Comparison of ENCODE assay signal across 29 mouse cellular contexts in genomic region chr6:81625016-81625415, GRCm38 (mm10).
A peak's percentile ranks its signal among the peaks of the same experiment; 100 is the strongest.
DNase-seq lines count a peak whose midpoint lies in the region; ATAC-seq lines count a peak whose summit lies in the region.
"Had no signal": no experiment of that assay in that cellular context is flagged by ENCODE, and none has a peak within 500 bp of the region (broad histone marks: within the 10 kb centered on the region; RNA-seq: fewer than 3 reads in every experiment).

No protein-coding gene starts in this region.

- H3K27me3 ChIP-seq in midbrain, embryonic 13.5 days, result no peaks in the 10 kb centered on the region
- H3K27me3 ChIP-seq in midbrain, embryonic 11.5 days (ENCODE audit: control insufficient read depth, insufficient read depth, low read length), result no peaks in the 10 kb centered on the region
- H3K27me3 ChIP-seq: embryonic facial prominence, embryonic 13.5 days; heart, embryonic 13.5 days; hindbrain, embryonic 12.5 days; hindbrain, embryonic 15.5 days had no signal

- H3K4me1 ChIP-seq in midbrain, embryonic 13.5 days (replicated peaks), result no peaks in the 10 kb centered on the region
- H3K4me1 ChIP-seq in midbrain, embryonic 11.5 days (ENCODE audit: control insufficient read depth, insufficient read depth, low read length), result no peaks in the 10 kb centered on the region
- H3K4me1 ChIP-seq: embryonic facial prominence, embryonic 10.5 days; embryonic facial prominence, embryonic 13.5 days; heart, embryonic 10.5 days; heart, embryonic 13.5 days; hindbrain, embryonic 12.5 days; hindbrain, embryonic 15.5 days had no signal

- H3K9me3 ChIP-seq in midbrain, embryonic 13.5 days, result no peaks in the 10 kb centered on the region
- no peaks in the 10 kb centered on the region for H3K9me3 ChIP-seq in midbrain, embryonic 11.5 days (ENCODE audit: control insufficient read depth, low read length)
- H3K9me3 ChIP-seq: embryonic facial prominence, embryonic 10.5 days; embryonic facial prominence, embryonic 13.5 days; heart, embryonic 10.5 days; heart, embryonic 13.5 days; hindbrain, embryonic 12.5 days; hindbrain, embryonic 15.5 days had no signal

- DNase-seq in adrenal gland, adult 8-10 months, result peak; percentile 34
- no peak for DNase-seq in adrenal gland, postnatal 4 days (ENCODE audit: low spot score in 2 of 2)
- no peak for DNase-seq in midbrain, embryonic 11.5 days (ENCODE audit: low spot score, missing footprints)
- DNase-seq in adrenal gland, postnatal 14 days, result peak; percentile 25
- DNase-seq in brain, adult 2 months (ENCODE audit: low read depth, low spot score), result peak; percentile 24
- DNase-seq in heart, postnatal 4 days, result no peak
- DNase-seq in c-Kit-positive CD71-positive TER-119-positive erythroid progenitor cells, embryonic 14.5 days (ENCODE audit: low spot score), result no peak
- DNase-seq: cerebellum, adult 11-12 months; cerebellum, adult 8-10 months; cerebellum, postnatal 10 days; cerebellum, postnatal 36 days; embryo, embryonic 11 days; gastrocnemius, postnatal 10 days; gastrocnemius, postnatal 36 days; heart, adult 2 months; heart, postnatal 14 days; kidney, adult 2 months had no signal

- H3K36me3 ChIP-seq in midbrain, embryonic 13.5 days, result no peaks in the 10 kb centered on the region
- H3K36me3 ChIP-seq in midbrain, embryonic 11.5 days (ENCODE audit: control insufficient read depth, insufficient read depth, low read length), result no peaks in the 10 kb centered on the region
- H3K36me3 ChIP-seq: embryonic facial prominence, embryonic 10.5 days; embryonic facial prominence, embryonic 13.5 days; heart, embryonic 10.5 days; heart, embryonic 13.5 days; hindbrain, embryonic 12.5 days; hindbrain, embryonic 15.5 days had no signal

- 70% methylated on average over 5 of the region's 5 CpGs for WGBS in midbrain, embryonic 13.5 days
- 71% methylated on average over 5 of the region's 5 CpGs for WGBS in midbrain, embryonic 11.5 days

- 0 out of 2 replicates have a peak, but pooled peaks have one; percentile 45 for ATAC-seq in midbrain, embryonic 13.5 days
- ATAC-seq in midbrain, embryonic 11.5 days (ENCODE audit: low FRiP score), result no peak
- ATAC-seq: activated CD4-positive, CD25-positive, alpha-beta regulatory T cell, adult 4 months; CD4-positive, CD25-positive, alpha-beta regulatory T cell, adult 4 months; forebrain, embryonic 16.5 days; intestine, postnatal 0 days had no signal

- H3K4me2 ChIP-seq in midbrain, embryonic 13.5 days (replicated peaks), result no peak overlapping the region
- H3K4me2 ChIP-seq in midbrain, embryonic 11.5 days, result no peak overlapping the region
- H3K4me2 ChIP-seq: embryonic facial prominence, embryonic 13.5 days; heart, embryonic 13.5 days; hindbrain, embryonic 12.5 days; hindbrain, embryonic 15.5 days had no signal

- H3K27ac ChIP-seq in midbrain, embryonic 13.5 days, result no peak overlapping the region
- no peak overlapping the region for H3K27ac ChIP-seq in midbrain, embryonic 11.5 days (ENCODE audit: low read depth, low read length)
- H3K27ac ChIP-seq: embryonic facial prominence, embryonic 10.5 days; embryonic facial prominence, embryonic 13.5 days; heart, adult 2 months; heart, embryonic 10.5 days; heart, embryonic 13.5 days; hindbrain, embryonic 12.5 days; hindbrain, embryonic 15.5 days had no signal

- H3K4me3 ChIP-seq in midbrain, embryonic 13.5 days (replicated peaks), result no peak overlapping the region
- no peak overlapping the region for H3K4me3 ChIP-seq in midbrain, embryonic 11.5 days (ENCODE audit: low read depth, low read length)
- H3K4me3 ChIP-seq: embryonic facial prominence, embryonic 10.5 days; embryonic facial prominence, embryonic 13.5 days; erythroblast, embryonic 14.5 days; heart, adult 2 months; heart, embryonic 10.5 days; heart, embryonic 13.5 days; hindbrain, embryonic 12.5 days; hindbrain, embryonic 15.5 days had no signal

- no peak overlapping the region for H3K9ac ChIP-seq in midbrain, embryonic 13.5 days (replicated peaks)
- H3K9ac ChIP-seq in midbrain, embryonic 11.5 days (ENCODE audit: low read length), result no peak overlapping the region
- H3K9ac ChIP-seq: embryonic facial prominence, embryonic 13.5 days; heart, embryonic 13.5 days; hindbrain, embryonic 12.5 days; hindbrain, embryonic 15.5 days had no signal

Comparison
In these comparisons a context has a peak if more than half of its experiments do, and no peak if none do; other contexts are left out.
1. DNase-seq: peak in adrenal gland, adult 8-10 months (single experiment), adrenal gland, postnatal 14 days (single experiment) and brain, adult 2 months (single experiment); none in adrenal gland, postnatal 4 days (0 of 2), midbrain, embryonic 11.5 days (single experiment), heart, postnatal 4 days (single experiment) and c-Kit-positive CD71-positive TER-119-positive erythroid progenitor cells, embryonic 14.5 days (single experiment).